Mouse (Mus musculus) spleen, adult 2 months (tissue): Measurements from ENCODE around the gene Sae1. TPM values are rescaled to one million over a fixed set of nuclear protein-coding genes. Genes with fewer than 3 reads are reported as not detected.

Source experiments
- DNase-seq, 2 experiments: peaks; one replicate each; pipeline versions ENCODE4 v3.0.0 to v3.0.0-alpha.2; 2012 to 2021; ENCODE audit warnings: low spot score in 2 of 2, low read depth in 1 of 2
- H3K27ac ChIP-seq: fragments of 200-500 bp; 2 replicates; pipeline ENCODE4 v1.5.1; 2012; ENCODE audit warnings: low read length, inconsistent platforms; ENCODE audit not compliant: insufficient read depth
- H3K27me3 ChIP-seq: fragments of 200-500 bp; 2 replicates; pipeline ENCODE4 v1.6.1; 2012; ENCODE audit warnings: mild to moderate bottlenecking, moderate library complexity, low read length, inconsistent platforms; ENCODE audit not compliant: control insufficient read depth, insufficient read depth
- H3K36me3 ChIP-seq: fragments of 200-500 bp; 2 replicates; pipeline ENCODE4 v1.6.1; 2012; ENCODE audit warnings: mild to moderate bottlenecking, low read length, inconsistent platforms; ENCODE audit not compliant: control insufficient read depth, insufficient read depth
- H3K4me1 ChIP-seq: fragments of 200-500 bp; 2 replicates; pipeline ENCODE4 v1.6.1; 2011; ENCODE audit warnings: inconsistent platforms; ENCODE audit not compliant: control insufficient read depth, insufficient read depth, insufficient read length
- H3K4me3 ChIP-seq: fragments of 200-500 bp; 2 replicates; pipeline ENCODE4 v1.5.1; 2011; ENCODE audit warnings: mild to moderate bottlenecking, inconsistent platforms; ENCODE audit not compliant: insufficient read depth, insufficient read length; ENCODE audit errors: extremely low read depth
- CTCF ChIP-seq: fragments of 200-500 bp; IDR thresholded peaks from 2 replicates; pipeline ENCODE4 v1.5.1; 2011; ENCODE audit warnings: mild to moderate bottlenecking, inconsistent platforms; ENCODE audit not compliant: insufficient read depth, insufficient read length, insufficient replicate concordance; ENCODE audit errors: extremely low read depth
- POLR2A ChIP-seq: fragments of 200-500 bp; IDR thresholded peaks from 2 replicates; pipeline ENCODE4 v1.6.1; 2011; ENCODE audit warnings: low read depth, low read length, inconsistent platforms
- WGBS: fragments of 180-500 bp; shearing (Covaris S2); methylation state at CpG from one replicate; pipeline ENCODE4 v1.1.7; 2018; 5-methylcytosine and 5-hydroxymethylcytosine counted together
- polyA plus RNA-seq: library from polyadenylated mRNA; depleted of rRNA; stranded (reverse); fragments of >200 nt; gene quantifications from 2 replicates; pipeline ENCODE4 v1.2.3, GENCODE M21; 2012

Sae1 gene
- polyA plus RNA-seq, 1 experiment, result 20.7 TPM

GRCm38 (mm10) chr7:16325920-16326606 lies 61.5 kb downstream of the Sae1 start:
- no peak overlapping the region for H3K27ac ChIP-seq
- peak in 1 of 2 experiments; percentile 50 for DNase-seq
- TF ChIP-seq POLR2A, result no peak
- peak; percentile 51; the same call in 1 of the 2 replicates for TF ChIP-seq CTCF

GRCm38 (mm10) chr7:16324661-16325060 lies 62.9 kb downstream of the Sae1 start:
- Histone ChIP-seq H3K4me1 (no peaks in the 10 kb centered on the region), H3K27ac (no peak overlapping the region), H3K4me3 (no peak overlapping the region), H3K27me3 (no peaks in the 10 kb centered on the region), H3K36me3 (peaks cover 9% of the 10 kb centered on the region; the same call in 1 of the 2 replicates)
- DNase-seq, result no peak
- WGBS, result 93% methylated on average over 7 of the region's 7 CpGs
- TF ChIP-seq CTCF, result no peak
- TF ChIP-seq POLR2A, result no peak

More at GRCm38 (mm10) chr7:16325920-16326606, 61.5 kb downstream of the Sae1 start:
- H3K36me3 ChIP-seq, result peaks cover 9% of the 10 kb centered on the region; the same call in 1 of the 2 replicates
- 35% methylated on average over 8 of the region's 8 CpGs for WGBS
- no peaks in the 10 kb centered on the region for H3K27me3 ChIP-seq
- H3K4me1 ChIP-seq, result no peaks in the 10 kb centered on the region
- no peak overlapping the region for H3K4me3 ChIP-seq

GRCm38 (mm10) chr7:16320479-16320878 lies 67.1 kb downstream of the Sae1 start:
- H3K36me3 ChIP-seq, result peaks cover 10% of the 10 kb centered on the region
- no peak overlapping the region for H3K4me3 ChIP-seq
- TF ChIP-seq CTCF (no peak), POLR2A (no peak)
- H3K27me3 ChIP-seq, result no peaks in the 10 kb centered on the region
- no peak overlapping the region for H3K27ac ChIP-seq
- 96% methylated on average over 6 of the region's 6 CpGs for WGBS
- no peak for DNase-seq
- H3K4me1 ChIP-seq, result no peaks in the 10 kb centered on the region

- peaks cover 10% of the 10 kb centered on the region for H3K36me3 ChIP-seq
- no peak for DNase-seq
- WGBS, result 96% methylated on average over 4 of the region's 4 CpGs
- TF ChIP-seq POLR2A (no peak), CTCF (no peak)
- peaks cover 1% of the 10 kb centered on the region; the same call in 1 of the 2 replicates for H3K4me1 ChIP-seq
- H3K27me3 ChIP-seq, result no peaks in the 10 kb centered on the region
- no peak overlapping the region for H3K27ac ChIP-seq
- no peak overlapping the region for H3K4me3 ChIP-seq
These were observed 68.4 kb downstream of the Sae1 start for GRCm38 (mm10) chr7:16319216-16319615.

- 95% methylated on average over 14 of the region's 14 CpGs for WGBS
- Histone ChIP-seq H3K36me3 (peaks cover 10% of the 10 kb centered on the region), H3K27me3 (peaks cover 3% of the 10 kb centered on the region; the same call in 1 of the 2 replicates), H3K4me3 (no peak overlapping the region), H3K4me1 (peaks cover 14% of the 10 kb centered on the region), H3K27ac (no peak overlapping the region)
- no peak for DNase-seq
- TF ChIP-seq CTCF, result no peak
- no peak for TF ChIP-seq POLR2A
These were observed 70.5 kb downstream of the Sae1 start for GRCm38 (mm10) chr7:16317094-16317493.

GRCm38 (mm10) chr7:16315222-16315759 lies 72.3 kb downstream of the Sae1 start:
- Histone ChIP-seq H3K36me3 (peaks cover 10% of the 10 kb centered on the region), H3K4me3 (no peak overlapping the region), H3K4me1 (peaks cover 21% of the 10 kb centered on the region), H3K27me3 (peaks cover 5% of the 10 kb centered on the region; the same call in 1 of the 2 replicates), H3K27ac (no peak overlapping the region)
- no peak for DNase-seq
- WGBS, result 56% methylated on average over 4 of the region's 4 CpGs
- TF ChIP-seq CTCF, result no peak
- no peak for TF ChIP-seq POLR2A

GRCm38 (mm10) chr7:16314221-16314775 lies 73.3 kb downstream of the Sae1 start:
- Histone ChIP-seq H3K36me3 (peaks cover 10% of the 10 kb centered on the region), H3K4me3 (peak overlapping the region; percentile 20; the same call in 1 of the 2 replicates), H3K27ac (peak overlapping the region; percentile 20; the same call in 1 of the 2 replicates), H3K27me3 (peaks cover 5% of the 10 kb centered on the region; the same call in 1 of the 2 replicates), H3K4me1 (peaks cover 26% of the 10 kb centered on the region)
- no peak for DNase-seq
- TF ChIP-seq CTCF (no peak), POLR2A (no peak)
- WGBS, result 37% methylated on average over 13 of the region's 13 CpGs
